Mouse (Mus musculus) liver, embryonic 16.5 days (tissue): ENCODE data around the gene Pum3. TPM values are rescaled to one million over a fixed set of nuclear protein-coding genes. Genes with fewer than 3 reads are reported as not detected.
"Not testable (repeated sequence)": the region's sequence is repeated elsewhere in the genome, so short reads cannot be mapped to it uniquely, and the experiment has no call there.

Experiments used
- ATAC-seq: fragments of 200-750 bp; cut with Nextera tagmentation; 2 replicates; pipeline ENCODE4 v1.8.0; 2017; ENCODE audit warnings: low read depth, mild to moderate bottlenecking, moderate number of reproducible peaks, moderate library complexity
- H3K27ac ChIP-seq: fragments of 300-500 bp; sonication (generic); 2 replicates; pipeline ENCODE4 v1.5.1; 2014; ENCODE audit warnings: mild to moderate bottlenecking, low read length
- H3K27me3 ChIP-seq: fragments of 300-500 bp; sonication (generic); 2 replicates; pipeline ENCODE4 v1.6.1; 2014; ENCODE audit warnings: low read depth, low read length, mixed read lengths; ENCODE audit not compliant: control insufficient read depth, insufficient read depth
- H3K36me3 ChIP-seq: fragments of 300-500 bp; sonication (generic); 2 replicates; pipeline ENCODE4 v1.6.1; 2014; ENCODE audit warnings: mild to moderate bottlenecking; ENCODE audit not compliant: control insufficient read depth, insufficient read depth
- H3K4me1 ChIP-seq: fragments of 300-500 bp; sonication (generic); 2 replicates; pipeline ENCODE4 v1.6.1; 2014; ENCODE audit warnings: low read depth, low read length, mixed read lengths; ENCODE audit not compliant: control insufficient read depth
- H3K4me2 ChIP-seq: fragments of 300-500 bp; sonication (generic); 2 replicates; pipeline ENCODE4 v1.6.1; 2014; ENCODE audit warnings: low read depth, low read length, mixed read lengths
- H3K4me3 ChIP-seq: fragments of 300-500 bp; sonication (generic); 2 replicates; pipeline ENCODE4 v1.5.1; 2014; ENCODE audit warnings: low read depth, mild to moderate bottlenecking, low read length
- H3K9ac ChIP-seq: fragments of 300-500 bp; sonication (generic); 2 replicates; pipeline ENCODE4 v1.6.1; 2014; ENCODE audit warnings: low read depth, low read length
- H3K9me3 ChIP-seq: fragments of 300-500 bp; sonication (generic); replicated peaks from 2 replicates; pipeline ENCODE4 v1.6.1; 2016; ENCODE audit warnings: low read length; ENCODE audit not compliant: control insufficient read depth
- WGBS: fragments of 180-500 bp; shearing (Covaris S2); extraction: QIAGEN DNeasy Blood & Tissue Kit; methylation state at CpG from one replicate; pipeline ENCODE4 v1.1.7; 2014; ENCODE audit not compliant: insufficient replicate concordance; 5-methylcytosine and 5-hydroxymethylcytosine counted together
- polyA plus RNA-seq: library from polyadenylated mRNA; unstranded; fragments of >200 nt; fragmentation: Nextera tagmentation; extraction: Ambion mirVana; gene quantifications from 2 replicates; pipeline ENCODE4 v1.2.1, GENCODE M21; 2015

Gene Pum3
- polyA plus RNA-seq, 1 experiment from 2014 or later, result 25.3 TPM

GRCm38 (mm10) chr19:27397223-27397622 lies 32.4 kb downstream of the Pum3 start:
- no peak overlapping the region for H3K27ac ChIP-seq
- H3K9me3 ChIP-seq, result no peaks in the 10 kb centered on the region
- no peak overlapping the region for H3K9ac ChIP-seq
- 73% methylated on average over 5 of the region's 5 CpGs for WGBS
- H3K4me3 ChIP-seq, result no peak overlapping the region
- H3K4me1 ChIP-seq, result no peaks in the 10 kb centered on the region
- no peak overlapping the region for H3K4me2 ChIP-seq
- ATAC-seq, result no peak
- H3K27me3 ChIP-seq, result no peaks in the 10 kb centered on the region
- peaks cover 18% of the 10 kb centered on the region for H3K36me3 ChIP-seq

GRCm38 (mm10) chr19:27396719-27397118 lies 32.9 kb downstream of the Pum3 start:
- WGBS, result 88% methylated on average over 2 of the region's 2 CpGs
- H3K27me3 ChIP-seq, result no peaks in the 10 kb centered on the region
- no peak overlapping the region for H3K9ac ChIP-seq
- H3K4me3 ChIP-seq, result no peak overlapping the region
- H3K9me3 ChIP-seq, result no peaks in the 10 kb centered on the region
- H3K4me2 ChIP-seq, result no peak overlapping the region
- peaks cover 18% of the 10 kb centered on the region for H3K36me3 ChIP-seq
- H3K27ac ChIP-seq, result no peak overlapping the region
- ATAC-seq, result no peak
- no peaks in the 10 kb centered on the region for H3K4me1 ChIP-seq

DNA sequence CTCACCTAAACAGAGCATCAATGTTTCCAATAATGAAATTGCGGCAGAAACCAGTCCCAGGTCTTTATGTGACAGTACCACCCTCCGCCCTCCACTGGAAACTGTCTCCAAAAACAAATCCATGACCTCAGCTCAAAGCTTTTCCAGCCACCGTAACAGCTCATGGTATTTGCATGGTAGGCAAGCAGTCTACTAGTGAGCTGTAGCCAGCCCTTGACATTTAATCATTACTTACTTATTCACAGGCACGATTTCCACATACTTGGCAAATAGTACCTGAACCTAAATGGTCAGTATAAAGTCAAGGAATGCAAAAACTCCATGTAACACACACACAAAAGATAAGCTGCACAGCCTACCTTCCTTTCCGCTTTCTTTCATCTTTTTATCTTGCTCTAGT lies 33.7 kb downstream of the Pum3 start:
- H3K27me3 ChIP-seq, result no peaks in the 10 kb centered on the region
- ATAC-seq, result peak; percentile 77
- H3K9ac ChIP-seq, result no peak overlapping the region
- no peak overlapping the region for H3K27ac ChIP-seq
- peaks cover 16% of the 10 kb centered on the region for H3K36me3 ChIP-seq
- H3K4me2 ChIP-seq, result no peak overlapping the region
- H3K9me3 ChIP-seq, result no peaks in the 10 kb centered on the region
- 68% methylated on average over 5 of the region's 5 CpGs for WGBS
- no peaks in the 10 kb centered on the region for H3K4me1 ChIP-seq
- H3K4me3 ChIP-seq, result no peak overlapping the region

DNA sequence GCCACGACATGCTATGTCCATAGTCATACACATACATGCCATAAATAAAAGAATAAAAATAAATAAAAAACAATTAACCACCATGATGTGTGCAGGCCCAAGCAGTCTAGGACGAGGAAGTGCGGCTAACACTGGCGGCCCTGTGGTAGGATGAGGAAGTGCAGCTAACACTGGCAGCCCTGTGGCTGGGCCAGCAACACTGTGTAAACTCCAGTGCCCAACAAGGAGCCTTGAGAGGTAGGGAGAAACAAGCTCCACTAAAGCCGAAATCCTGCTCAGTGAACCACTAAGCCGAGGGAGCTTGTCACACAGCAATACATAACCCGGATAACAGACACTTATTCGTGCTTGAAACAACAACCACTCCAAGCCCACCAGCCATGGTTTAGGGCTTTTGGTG lies 34.1 kb downstream of the Pum3 start:
- Histone ChIP-seq H3K4me1 (no peaks in the 10 kb centered on the region), H3K36me3 (peaks cover 16% of the 10 kb centered on the region), H3K4me2 (no peak overlapping the region), H3K9me3 (no peaks in the 10 kb centered on the region), H3K27ac (no peak overlapping the region), H3K9ac (no peak overlapping the region), H3K4me3 (no peak overlapping the region), H3K27me3 (no peaks in the 10 kb centered on the region)
- WGBS, result 70% methylated on average over 8 of the region's 8 CpGs
- no peak for ATAC-seq

- Histone ChIP-seq H3K4me2 (no peak overlapping the region), H3K9me3 (no peaks in the 10 kb centered on the region), H3K27me3 (no peaks in the 10 kb centered on the region), H3K4me3 (no peak overlapping the region), H3K27ac (no peak overlapping the region), H3K36me3 (peaks cover 17% of the 10 kb centered on the region), H3K4me1 (no peaks in the 10 kb centered on the region), H3K9ac (no peak overlapping the region)
- 68% methylated on average over 7 of the region's 7 CpGs for WGBS
- ATAC-seq, result no peak
Measured at GRCm38 (mm10) chr19:27394341-27394990, 35.2 kb downstream of the Pum3 start.

DNA sequence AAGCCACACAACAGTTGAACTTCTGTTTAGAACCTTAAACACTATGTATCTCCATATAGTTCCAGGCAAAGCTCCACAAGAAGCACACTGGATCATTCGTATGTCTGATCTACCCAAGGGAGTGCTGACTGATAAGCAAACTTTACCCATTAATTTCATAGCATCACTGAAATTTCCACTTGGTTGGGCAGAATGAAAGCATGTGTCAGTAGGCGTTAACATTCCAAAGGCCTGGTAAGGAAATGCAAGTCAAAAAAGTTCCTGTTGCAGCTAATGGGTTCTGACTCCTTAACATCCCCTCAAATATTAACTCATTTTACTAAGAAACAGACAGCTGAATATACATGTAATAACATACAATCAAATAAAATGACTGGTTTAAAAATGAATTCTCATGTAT lies 37.2 kb downstream of the Pum3 start:
- peaks cover 14% of the 10 kb centered on the region for H3K36me3 ChIP-seq
- no peaks in the 10 kb centered on the region for H3K27me3 ChIP-seq
- H3K4me3 ChIP-seq, result no peak overlapping the region
- WGBS, result 72% methylated on average over 2 of the region's 2 CpGs
- no peak for ATAC-seq
- H3K27ac ChIP-seq, result no peak overlapping the region
- no peak overlapping the region for H3K4me2 ChIP-seq
- no peaks in the 10 kb centered on the region for H3K4me1 ChIP-seq
- no peak overlapping the region for H3K9ac ChIP-seq
- no peaks in the 10 kb centered on the region for H3K9me3 ChIP-seq

DNA sequence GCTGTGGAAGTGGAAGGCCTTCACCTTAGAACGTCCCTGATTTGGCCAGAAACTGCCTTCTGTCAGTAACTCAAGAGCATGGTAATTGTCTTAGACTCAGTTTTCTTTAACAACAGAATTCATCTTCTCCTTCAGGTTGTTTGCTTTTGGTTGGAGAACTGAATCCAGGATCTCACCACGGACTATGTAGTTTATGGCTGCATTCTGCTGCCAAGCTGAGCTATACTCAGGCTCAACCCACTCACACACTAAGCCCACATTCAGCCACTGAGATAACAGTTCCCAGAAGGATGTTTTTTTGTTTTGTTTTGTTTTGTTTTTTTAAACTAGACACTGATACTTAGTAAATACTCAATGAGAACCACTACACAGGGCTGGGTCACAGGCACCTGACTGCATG lies 38.3 kb downstream of the Pum3 start:
- WGBS, result 78% methylated on average over 2 of the region's 2 CpGs
- Histone ChIP-seq H3K4me2 (no peak overlapping the region), H3K9ac (no peak overlapping the region), H3K27me3 (no peaks in the 10 kb centered on the region), H3K4me1 (no peaks in the 10 kb centered on the region), H3K4me3 (no peak overlapping the region), H3K36me3 (peaks cover 14% of the 10 kb centered on the region), H3K9me3 (no peaks in the 10 kb centered on the region), H3K27ac (no peak overlapping the region)
- ATAC-seq, result no peak

DNA sequence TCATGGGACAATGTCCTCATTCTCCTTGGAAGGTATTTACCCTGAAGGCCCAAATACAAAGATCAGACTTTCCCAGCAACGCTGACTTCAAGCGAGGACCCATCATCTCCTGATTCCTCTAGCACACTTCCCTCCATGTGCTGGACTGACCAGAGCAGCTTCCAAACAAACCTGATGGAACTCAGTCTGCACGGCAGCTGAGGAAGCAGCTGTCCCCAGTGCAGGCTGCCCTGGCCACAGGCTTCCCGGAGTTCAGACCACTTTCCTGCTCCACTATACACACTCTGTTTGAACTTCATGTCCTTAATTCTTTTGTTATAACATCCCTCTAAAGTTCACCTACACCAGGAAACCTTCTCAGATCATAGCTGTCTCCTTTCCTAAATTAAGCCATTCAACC lies 40.1 kb downstream of the Pum3 start:
- not testable (repeated sequence) for ATAC-seq, H3K4me3 ChIP-seq, H3K4me1 ChIP-seq, H3K9me3 ChIP-seq, H3K4me2 ChIP-seq, H3K9ac ChIP-seq, H3K36me3 ChIP-seq, H3K27ac ChIP-seq, H3K27me3 ChIP-seq
- WGBS, result 73% methylated on average over 4 of the region's 4 CpGs

GRCm38 (mm10) chr19:27385304-27385703 lies 44.3 kb downstream of the Pum3 start:
- no peaks in the 10 kb centered on the region for H3K27me3 ChIP-seq
- H3K4me3 ChIP-seq, result no peak overlapping the region
- no peak overlapping the region for H3K9ac ChIP-seq
- peaks cover 5% of the 10 kb centered on the region; the same call in 1 of the 2 replicates for H3K36me3 ChIP-seq
- no peak overlapping the region for H3K4me2 ChIP-seq
- H3K9me3 ChIP-seq, result no peaks in the 10 kb centered on the region
- no peaks in the 10 kb centered on the region for H3K4me1 ChIP-seq
- H3K27ac ChIP-seq, result no peak overlapping the region
- ATAC-seq, result no peak
